Mouse (Mus musculus): Measurements from ENCODE around the gene Plscr3.

The Plscr3 gene

GRCm38 (mm10) chr11:69823456-69823855 is 22.7 kb upstream of the Plscr3 start:
- in situ Hi-C loops (cut with MboI, MseI) = no loop called here

GRCm38 (mm10) chr11:69828832-69829231 is 17.3 kb upstream of the Plscr3 start:
- in situ Hi-C loops (cut with MboI, MseI) = no loop called here

GRCm38 (mm10) chr11:69833554-69833953 is 12.6 kb upstream of the Plscr3 start:
- in situ Hi-C loops (cut with MboI, MseI) = no loop called here

- in situ Hi-C loops (cut with MboI, MseI) = no loop called here
These were observed 12.1 kb upstream of the Plscr3 start for GRCm38 (mm10) chr11:69834001-69834549.

GRCm38 (mm10) chr11:69835326-69835965 is 10.7 kb upstream of the Plscr3 start:
- in situ Hi-C loops (cut with MboI, MseI) = loop anchor here (5.0 kb wide), 1 partner anchor 38 kb away; the partner anchor contains the start of gene Chrnb1

GRCm38 (mm10) chr11:69835966-69836335 is 10.2 kb upstream of the Plscr3 start:
- in situ Hi-C loops (cut with MboI, MseI) = loop anchor here (5.0 kb wide), 1 partner anchor 39 kb away; the partner anchor contains the start of gene Chrnb1

- in situ Hi-C loops (cut with MboI, MseI) = loop anchor here (5.0 kb wide), 1 partner anchor 40 kb away; the partner anchor contains the start of gene Chrnb1
These were observed 9.2 kb upstream of the Plscr3 start for GRCm38 (mm10) chr11:69836703-69837576.

GRCm38 (mm10) chr11:69837604-69837951 is 8.6 kb upstream of the Plscr3 start, which contains the start of gene Nlgn2:
Gene Nlgn2, minus strand, starts transcription at chr11:69837784.
- in situ Hi-C loops (cut with MboI, MseI) = loop anchor here (5.0 kb wide), 1 partner anchor 40 kb away; the partner anchor contains the start of gene Chrnb1

- in situ Hi-C loops (cut with MboI, MseI) = loop anchor here (5.0 kb wide), 1 partner anchor 41 kb away; the partner anchor contains the start of gene Chrnb1
These were observed 8.0 kb upstream of the Plscr3 start, which contains the start of gene Tmem256 for GRCm38 (mm10) chr11:69837952-69838713. Gene Tmem256, plus strand, starts transcription at chr11:69838514.

GRCm38 (mm10) chr11:69838714-69839104 is 7.5 kb upstream of the Plscr3 start:
- in situ Hi-C loops (cut with MboI, MseI) = loop anchor here (5.0 kb wide), 1 partner anchor 41 kb away; the partner anchor contains the start of gene Chrnb1

GRCm38 (mm10) chr11:69846738-69847688 is 837 bp downstream of the Plscr3 start:
- in situ Hi-C loops (cut with MboI, MseI) = no loop called here

- in situ Hi-C loops (cut with MboI, MseI) = no loop called here
These were observed 1.8 kb downstream of the Plscr3 start for GRCm38 (mm10) chr11:69848021-69848420.

GRCm38 (mm10) chr11:69849128-69849527 is 3.0 kb downstream of the Plscr3 start:
- in situ Hi-C loops (cut with MboI, MseI) = no loop called here

GRCm38 (mm10) chr11:69849884-69850283 is 3.7 kb downstream of the Plscr3 start:
- in situ Hi-C loops (cut with MboI, MseI) = no loop called here

- in situ Hi-C loops (cut with MboI, MseI) = no loop called here
These were observed 4.6 kb downstream of the Plscr3 start for GRCm38 (mm10) chr11:69850754-69851153.

GRCm38 (mm10) chr11:69853994-69854393 is 7.8 kb downstream of the Plscr3 start:
- in situ Hi-C loops (cut with MboI, MseI) = no loop called here

- in situ Hi-C loops (cut with MboI, MseI) = no loop called here
These were observed 8.5 kb downstream of the Plscr3 start for GRCm38 (mm10) chr11:69854680-69855079.

GRCm38 (mm10) chr11:69855347-69855746 is 9.2 kb downstream of the Plscr3 start:
- in situ Hi-C loops (cut with MboI, MseI) = no loop called here

GRCm38 (mm10) chr11:69858113-69858998 is 12.2 kb downstream of the Plscr3 start, which contains the start of gene Tnk1:
Gene Tnk1, minus strand, starts transcription at chr11:69858730.
- in situ Hi-C loops (cut with MboI, MseI) = no loop called here

Data from T-helper 2 cell (primary cell).